Mouse (Mus musculus): ENCODE results near the gene Nthl1. TPM values are rescaled to one million over a fixed set of nuclear protein-coding genes. Genes with fewer than 3 reads are reported as not detected.

Nthl1 gene
- total RNA-seq, 2 experiments from 2014 or later = 2.6 to 3.4 TPM

DNA sequence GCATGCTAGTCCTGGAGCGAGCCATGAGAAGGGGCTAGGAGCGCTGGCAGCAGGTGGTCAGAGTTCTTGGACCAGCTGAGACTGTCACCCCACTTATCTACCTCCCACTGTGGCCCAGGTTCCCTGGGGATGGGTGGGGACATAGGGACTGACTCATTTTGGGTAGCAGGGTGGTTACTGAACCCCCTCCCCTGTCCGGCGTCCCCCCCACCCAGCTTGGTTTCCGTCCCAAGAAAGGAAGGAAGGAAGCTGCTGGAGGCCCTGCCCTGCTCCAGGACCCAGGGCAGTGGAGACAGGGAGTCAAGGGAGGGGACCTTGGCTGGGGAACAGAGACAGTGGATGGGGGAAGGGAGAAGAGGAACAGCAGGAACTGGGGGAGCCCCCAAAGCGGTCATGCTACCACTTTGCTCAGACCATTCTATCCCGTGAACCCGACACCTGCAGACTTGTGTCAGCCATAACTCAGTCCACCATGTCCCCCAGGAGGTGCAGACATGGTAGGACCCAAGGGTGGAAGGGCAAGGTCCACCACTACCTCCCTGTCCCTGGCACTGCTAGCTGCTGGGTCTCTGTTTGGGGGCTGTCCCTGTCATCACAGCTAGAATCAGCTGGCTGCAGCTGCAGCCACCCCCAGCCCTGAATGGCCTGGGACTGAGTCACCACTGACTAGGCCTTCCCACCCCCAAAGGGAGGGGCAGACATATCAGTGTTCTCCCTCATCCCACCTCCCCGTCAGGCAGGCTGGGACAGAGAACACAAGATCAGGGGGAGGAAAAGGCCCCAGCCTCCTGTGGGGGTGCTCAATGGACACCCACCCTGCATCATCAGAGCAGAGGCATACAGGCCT, 12.6 kb downstream of the Nthl1 start:
- peak; percentile 69 for DNase-seq
- intact Hi-C loops (cut with DNase I) = no loop called here
- H3K27ac ChIP-seq = peak overlapping the region; percentile 94
- no peak for TF ChIP-seq CTCF (IDR thresholded peaks at IDR 0.05)
- H3K4me3 ChIP-seq = peak overlapping the region; percentile 83

DNA sequence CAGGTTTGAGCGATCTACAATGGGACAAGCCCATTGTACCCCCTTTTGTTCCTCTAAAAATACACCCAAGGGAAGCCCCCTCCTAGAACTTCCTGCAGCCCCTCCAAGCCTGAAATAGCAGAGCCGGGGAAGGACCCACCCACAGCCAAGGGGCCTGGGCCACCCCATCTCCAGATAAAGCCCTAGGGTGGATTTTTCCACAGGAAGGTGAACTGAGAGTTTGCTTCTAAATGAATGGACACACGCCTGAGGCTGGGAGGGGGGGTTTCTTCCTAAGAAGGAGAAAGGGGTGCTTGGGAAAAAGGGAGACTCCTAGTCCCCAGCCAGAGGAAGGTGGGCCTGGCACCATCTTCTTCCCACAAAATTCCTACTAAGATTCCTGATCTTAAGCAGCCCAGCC, 13.4 kb downstream of the Nthl1 start:
- no peak for DNase-seq
- peak overlapping the region; percentile 94 for H3K27ac ChIP-seq
- H3K4me3 ChIP-seq = peak overlapping the region; percentile 83
- no peak for TF ChIP-seq CTCF (IDR thresholded peaks at IDR 0.05)
- intact Hi-C loops (cut with DNase I) = no loop called here

GRCm38 (mm10) chr17:24646381-24646780, 13.9 kb downstream of the Nthl1 start:
- TF ChIP-seq CTCF (IDR thresholded peaks at IDR 0.05) = no peak
- Histone ChIP-seq H3K4me3 (peak overlapping the region; percentile 83), H3K27ac (peak overlapping the region; percentile 94)
- intact Hi-C loops (cut with DNase I) = no loop called here
- DNase-seq = no peak

- H3K4me3 ChIP-seq = peak overlapping the region; percentile 83
- DNase-seq = no peak
- peak overlapping the region; percentile 94 for H3K27ac ChIP-seq
- no peak for TF ChIP-seq CTCF (IDR thresholded peaks at IDR 0.05)
- intact Hi-C loops (cut with DNase I) = no loop called here
Observed at GRCm38 (mm10) chr17:24647493-24647892, 15.0 kb downstream of the Nthl1 start.

DNA sequence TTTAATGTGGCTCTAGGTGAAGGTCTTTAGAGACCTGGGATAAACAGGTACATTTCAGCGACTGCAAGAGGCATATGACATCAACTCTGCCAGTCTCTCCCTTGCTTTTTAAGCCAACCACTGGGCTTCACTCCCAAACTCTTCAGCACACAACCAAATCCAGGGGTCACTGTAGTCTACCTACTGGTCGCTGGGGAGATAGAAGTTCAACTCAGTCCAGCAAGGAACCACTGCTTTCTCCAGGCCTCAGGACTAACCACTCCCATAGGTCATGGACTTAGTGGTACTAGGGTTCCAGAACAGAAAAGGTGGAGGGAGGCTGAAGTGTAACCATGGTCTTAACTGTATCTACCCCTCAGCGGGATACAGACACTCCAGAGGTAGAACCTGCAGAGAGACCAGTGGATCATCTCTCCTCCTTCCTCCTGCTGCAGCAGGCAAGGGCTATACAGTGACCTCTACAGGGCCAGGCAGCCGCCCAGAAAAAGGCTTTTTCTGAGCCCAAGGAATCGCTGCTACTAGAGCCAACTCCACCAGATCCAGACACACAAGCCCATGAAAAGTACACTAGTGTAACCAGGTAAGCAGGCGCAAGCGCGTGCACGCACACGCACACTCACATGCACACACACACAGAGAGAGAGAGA, 16.4 kb downstream of the Nthl1 start:
- TF ChIP-seq CTCF (IDR thresholded peaks at IDR 0.05) = 0 out of 2 replicates have a peak, but pooled peaks have one; percentile 5
- intact Hi-C loops (cut with DNase I) = no loop called here
- Histone ChIP-seq H3K27ac (peak overlapping the region; percentile 94), H3K4me3 (peak overlapping the region; percentile 83)
- no peak for DNase-seq

DNA sequence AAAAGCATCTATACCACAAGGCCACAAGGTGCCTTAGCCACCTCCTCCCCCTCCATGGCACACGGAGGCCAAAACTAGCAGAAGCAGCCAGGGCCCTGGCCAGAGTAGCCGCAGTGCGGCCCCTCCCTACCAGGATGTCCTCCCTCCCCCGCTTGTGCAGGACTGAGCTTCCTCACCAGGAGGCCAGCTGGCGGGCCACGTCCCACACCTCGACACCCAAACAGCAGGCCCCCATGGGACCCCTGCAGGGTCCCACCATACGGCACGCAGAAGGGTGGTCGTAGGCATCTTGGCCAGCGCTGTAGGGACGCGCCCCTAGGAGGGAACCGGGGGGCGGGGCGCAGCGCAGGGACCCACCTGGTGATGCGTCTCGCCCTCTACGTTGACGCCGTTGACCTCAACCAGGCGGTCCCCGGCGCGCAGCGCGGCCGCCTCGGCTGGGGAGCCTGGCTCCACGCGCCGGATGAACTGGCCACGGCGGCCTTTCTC, 17.1 kb downstream of the Nthl1 start:
- Histone ChIP-seq H3K27ac (peak overlapping the region; percentile 94), H3K4me3 (peak overlapping the region; percentile 83)
- peak; percentile 70 for DNase-seq
- intact Hi-C loops (cut with DNase I) = no loop called here
- no peak; the same call in 1 of the 2 replicates for TF ChIP-seq CTCF (IDR thresholded peaks at IDR 0.05)

GRCm38 (mm10) chr17:24650070-24650616, 17.7 kb downstream of the Nthl1 start, which contains the start of gene Slc9a3r2:
TSS of gene Slc9a3r2 (minus strand) at chr17:24650327.
- TF ChIP-seq CTCF (IDR thresholded peaks at IDR 0.05) = no peak
- H3K4me3 ChIP-seq = peak within 1 kb of the TSS; percentile 83
- intact Hi-C loops (cut with DNase I) = no loop called here
- DNase-seq = peak; percentile 81
- H3K27ac ChIP-seq = peak within 1 kb of the TSS; percentile 94

DNA sequence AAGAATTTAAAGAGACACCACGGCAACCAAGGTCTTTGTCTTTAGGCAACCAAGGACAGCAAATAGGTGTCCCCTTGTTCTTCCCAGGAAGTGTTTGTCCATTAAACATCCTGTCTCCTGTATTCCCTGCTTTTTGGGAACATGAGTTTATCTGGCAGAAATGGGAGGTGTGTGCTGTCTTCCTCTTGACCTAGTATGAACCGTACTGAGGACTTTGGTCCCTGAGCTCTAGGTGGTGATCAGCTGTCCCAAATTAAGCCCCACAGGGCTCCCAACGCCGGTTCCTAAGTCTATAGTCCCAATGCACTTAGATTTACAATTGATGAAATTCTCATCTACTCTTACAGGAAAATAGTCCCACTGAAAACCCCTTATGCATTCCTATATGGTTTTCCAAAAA, 18.3 kb downstream of the Nthl1 start:
- peak overlapping the region; percentile 94 for H3K27ac ChIP-seq
- intact Hi-C loops (cut with DNase I) = no loop called here
- no peak for TF ChIP-seq CTCF (IDR thresholded peaks at IDR 0.05)
- no peak for DNase-seq
- H3K4me3 ChIP-seq = peak overlapping the region; percentile 83

- intact Hi-C loops (cut with DNase I) = loop anchor here (2.0 kb wide), 1 partner anchor 123 kb away; no protein-coding TSS in a partner anchor
- no peak for TF ChIP-seq CTCF (IDR thresholded peaks at IDR 0.05)
- DNase-seq = no peak
- H3K27ac ChIP-seq = peak overlapping the region; percentile 94
- no peak overlapping the region for H3K4me3 ChIP-seq
Observed at GRCm38 (mm10) chr17:24651835-24652234, 19.4 kb downstream of the Nthl1 start.

DNA sequence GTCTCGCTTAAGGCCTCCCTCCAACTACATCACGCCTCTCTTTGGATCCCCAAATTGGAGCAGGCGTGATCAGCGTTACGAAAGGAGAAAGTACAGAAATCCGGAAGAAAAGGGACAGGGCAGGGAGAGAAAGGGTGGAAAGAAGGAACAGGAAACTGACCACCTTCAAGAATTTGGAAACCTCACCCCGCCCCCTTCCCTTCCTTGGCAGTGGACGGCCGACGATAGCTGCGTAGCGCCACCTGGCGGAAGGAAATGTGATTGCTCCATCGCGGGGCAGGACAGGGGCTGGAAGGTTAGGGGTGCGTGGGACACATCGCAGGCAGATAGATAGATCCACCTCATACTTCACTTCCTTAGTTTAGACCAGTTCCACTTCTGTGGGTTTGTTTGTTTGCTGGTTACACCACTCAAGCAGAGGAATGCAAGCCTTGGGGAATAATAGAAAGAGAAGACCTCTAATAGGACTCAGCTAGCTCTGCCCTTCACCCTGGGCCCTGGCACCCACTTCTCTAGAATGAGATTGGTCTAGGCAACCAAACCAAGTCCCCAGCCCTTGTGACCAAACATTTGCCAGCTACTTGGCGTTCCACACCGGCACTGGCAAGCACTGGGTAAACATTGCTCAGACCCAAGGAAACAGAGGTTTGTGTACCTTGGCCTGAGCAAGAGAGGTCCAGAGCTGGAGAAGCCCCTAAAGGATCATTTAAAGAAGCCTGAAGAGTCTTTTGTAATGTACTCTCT, 21.7 kb downstream of the Nthl1 start:
- 0 out of 2 replicates have a peak overlapping the region, but pooled peaks have one; percentile 16 for H3K27ac ChIP-seq
- peak overlapping the region; percentile 54 for H3K4me3 ChIP-seq
- TF ChIP-seq CTCF (IDR thresholded peaks at IDR 0.05) = peak; percentile 92
- intact Hi-C loops (cut with DNase I) = loop anchor here (1.0 to 2.0 kb wide), 2 partner anchors 114 to 125 kb away; no protein-coding TSS in a partner anchor
- DNase-seq = peak; percentile 80

DNA sequence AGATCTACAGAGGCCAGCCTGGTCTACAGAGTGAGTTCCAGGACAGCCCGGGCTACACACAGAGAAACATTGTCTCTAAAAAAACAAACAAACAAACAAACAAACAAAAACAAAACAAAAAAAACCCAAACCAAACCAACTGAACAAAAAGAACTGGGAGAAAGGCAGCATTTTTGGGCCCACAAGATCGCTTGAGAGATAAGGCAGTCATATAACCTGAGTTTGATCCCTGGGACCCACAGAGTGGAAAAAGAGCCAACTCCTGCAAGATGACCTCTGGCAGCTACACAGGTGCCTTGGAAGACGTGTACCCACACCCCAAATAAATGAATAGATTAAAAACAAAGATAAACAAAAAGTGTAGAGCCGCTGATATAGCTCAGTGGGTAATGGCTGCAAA, 22.5 kb downstream of the Nthl1 start:
- no peak for DNase-seq
- intact Hi-C loops (cut with DNase I) = loop anchor here (1.0 kb wide), 1 partner anchor 115 kb away; no protein-coding TSS in a partner anchor
- no peak for TF ChIP-seq CTCF (IDR thresholded peaks at IDR 0.05)
- H3K4me3 ChIP-seq = no peak overlapping the region
- no peak overlapping the region for H3K27ac ChIP-seq

Data from gastrocnemius, adult 2 months (tissue).